Mouse (Mus musculus): ENCODE results near the gene Klhl6. TPM values are rescaled to one million over a fixed set of nuclear protein-coding genes. Genes with fewer than 3 reads are reported as not detected.

Klhl6 gene
- total RNA-seq, 2 experiments from 2014 or later, result 68.4 to 107 TPM

Other genes with a start within 250 kb of the Klhl6 start
- gene B3gnt5, start 222.8 kb downstream of the Klhl6 start, total RNA-seq (2015), result 3.4 and 3.6 TPM in 2 replicates
- 3.5 and 5.9 TPM in 2 replicates for gene B3gnt5, start 222.8 kb downstream of the Klhl6 start, total RNA-seq (2017)
- gene Klhl24, start 114.5 kb upstream of the Klhl6 start, total RNA-seq (2015), result 61.3 and 62.2 TPM in 2 replicates
- gene Klhl24, start 114.5 kb upstream of the Klhl6 start, total RNA-seq (2017), result 90.4 and 91.8 TPM in 2 replicates
- 27.7 and 30.0 TPM in 2 replicates for gene Yeats2, start 158.0 kb upstream of the Klhl6 start, total RNA-seq (2015)
- gene Yeats2, start 158.0 kb upstream of the Klhl6 start, total RNA-seq (2017), result 18.4 and 18.8 TPM in 2 replicates